Mouse (Mus musculus) inflammation-experienced regulatory T-cells, adult 6 months (primary cell): ENCODE data around the gene Tbx21. TPM values are rescaled to one million over a fixed set of nuclear protein-coding genes. Genes with fewer than 3 reads are reported as not detected.

ENCODE experiments used
- ATAC-seq: one replicate; pipeline ENCODE4 v1.8.0; 2017
- polyA plus RNA-seq, 3 experiments: library from polyadenylated mRNA; unstranded; fragments of 100-300 nt; shearing (Covaris generic); gene quantifications; one replicate each; pipeline ENCODE4 v1.2.1; 2017

Tbx21 gene
- polyA plus RNA-seq, 3 experiments from 2014 or later, result 3.4 to 20.9 (median 3.6) TPM

- no peak for ATAC-seq
Measured at GRCm38 (mm10) chr11:97131683-97132082, 16.6 kb upstream of the Tbx21 start.

GRCm38 (mm10) chr11:97130318-97130717, 15.2 kb upstream of the Tbx21 start:
- ATAC-seq, result no peak

DNA sequence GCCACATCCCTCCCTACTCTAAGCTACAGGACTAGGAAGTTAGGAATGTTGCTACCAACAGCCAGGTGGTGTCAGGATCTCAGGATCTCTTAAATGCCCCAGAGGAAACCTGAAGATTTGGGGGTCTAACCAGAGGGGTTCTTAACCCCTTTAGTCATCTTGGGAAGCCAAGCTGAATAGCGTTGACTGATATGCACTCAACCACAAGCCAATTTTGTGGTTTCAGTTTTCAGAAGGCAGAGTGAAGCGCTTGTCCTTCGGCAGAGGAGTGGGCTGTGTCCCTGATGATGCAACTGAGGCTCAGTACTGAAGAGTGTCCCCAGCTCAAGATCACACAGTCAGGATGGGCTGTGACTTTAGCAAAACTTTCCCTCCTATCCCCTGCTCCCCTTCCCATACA, 13.8 kb upstream of the Tbx21 start:
- no peak for ATAC-seq

GRCm38 (mm10) chr11:97127470-97128223, 12.5 kb upstream of the Tbx21 start:
- ATAC-seq, result no peak

- peak; percentile 90 for ATAC-seq
Measured at GRCm38 (mm10) chr11:97126645-97127468, 11.7 kb upstream of the Tbx21 start.

DNA sequence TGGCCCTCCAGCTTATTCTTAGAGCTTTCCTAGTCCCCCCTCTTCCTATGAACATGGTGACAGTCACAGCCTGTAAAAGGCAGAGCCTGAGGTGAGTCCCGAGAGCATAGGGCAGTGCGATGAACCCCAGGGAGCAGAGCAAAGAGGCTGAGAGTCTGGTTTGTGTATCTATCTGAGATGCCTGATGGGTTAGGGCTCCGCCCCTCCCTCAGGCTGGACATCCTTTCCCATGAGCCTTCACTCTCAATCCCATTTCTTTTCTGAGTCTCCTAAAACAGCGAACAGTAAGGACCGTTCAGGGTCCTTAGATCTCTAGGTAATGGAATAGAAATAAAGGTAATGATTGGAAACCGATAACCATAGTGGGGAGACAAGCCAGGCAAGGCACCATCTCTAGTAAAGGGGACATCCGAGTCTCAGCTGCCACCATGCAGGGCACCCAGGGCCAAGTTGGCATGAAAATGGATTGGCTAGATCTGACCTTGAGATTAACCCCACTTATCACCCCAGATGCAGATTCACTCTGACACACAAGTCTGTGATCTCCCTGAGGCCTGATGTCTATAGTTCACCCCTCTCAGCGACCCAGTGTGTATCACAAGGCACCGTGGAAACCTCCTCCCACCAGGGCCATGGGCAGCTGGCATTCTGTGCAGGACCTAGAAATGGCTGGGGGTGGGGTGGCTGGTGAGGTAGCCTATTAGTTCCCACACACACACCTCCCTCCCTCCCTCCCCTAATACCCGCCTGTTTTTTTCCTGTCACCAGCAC, 9.3 kb upstream of the Tbx21 start:
- no peak for ATAC-seq

GRCm38 (mm10) chr11:97123282-97123890, 8.3 kb upstream of the Tbx21 start:
- ATAC-seq, result no peak

- no peak for ATAC-seq
Measured at GRCm38 (mm10) chr11:97120641-97121040, 5.5 kb upstream of the Tbx21 start.

DNA sequence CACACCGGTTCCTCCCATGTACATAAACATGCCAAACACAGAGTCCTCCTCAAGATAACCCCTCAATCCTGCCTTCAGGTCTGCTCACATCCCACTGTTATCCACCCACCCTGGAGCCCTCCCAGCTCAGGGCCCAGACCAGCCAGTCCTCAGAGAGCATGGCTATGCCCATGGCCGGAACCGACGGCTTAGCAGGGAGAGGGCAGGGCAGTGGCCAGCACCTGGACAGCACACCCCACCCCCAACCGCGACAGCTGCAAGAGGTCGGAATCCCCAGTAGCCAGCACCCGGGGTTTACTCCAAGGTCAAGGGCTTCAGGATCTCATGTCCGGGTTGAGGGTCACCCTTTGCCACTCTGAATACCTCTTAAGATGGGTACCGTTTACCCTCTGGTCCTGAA, 5.1 kb upstream of the Tbx21 start:
- ATAC-seq, result no peak

- ATAC-seq, result peak; percentile 54
Measured at GRCm38 (mm10) chr11:97115797-97116196, 666 bp upstream of the Tbx21 start.

DNA sequence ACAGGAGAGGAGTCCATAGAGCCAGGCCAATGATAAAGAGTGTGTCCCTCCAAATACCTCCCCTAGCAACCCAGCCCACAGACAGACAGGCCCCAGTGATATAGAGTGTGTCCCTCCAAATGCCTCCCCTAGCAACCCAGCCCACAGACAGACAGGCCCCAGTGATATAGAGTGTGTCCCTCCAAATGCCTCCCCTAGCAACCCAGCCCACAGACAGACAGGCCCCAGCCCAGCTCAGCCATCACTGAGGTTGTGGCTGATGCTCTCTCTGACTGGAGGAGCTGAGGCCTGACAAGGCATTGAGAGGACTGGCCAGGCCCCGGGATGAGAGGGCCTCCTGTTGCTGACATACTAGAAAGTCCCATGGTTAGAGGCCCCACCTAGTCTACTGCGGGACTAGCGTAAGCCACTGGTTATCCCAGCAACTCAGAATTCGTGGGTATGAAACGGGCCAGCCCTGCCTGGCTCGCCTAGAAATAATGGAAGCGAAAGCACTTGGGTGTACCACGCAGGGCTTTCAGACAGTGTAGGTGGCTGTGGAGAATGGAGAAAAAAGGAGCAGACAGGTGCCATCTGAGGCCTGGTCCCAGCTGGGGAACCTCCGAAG, 2.5 kb downstream of the Tbx21 start:
- peak; percentile 2 for ATAC-seq

- ATAC-seq, result peak; percentile 57
Measured at GRCm38 (mm10) chr11:97108976-97109375, 6.2 kb downstream of the Tbx21 start.

DNA sequence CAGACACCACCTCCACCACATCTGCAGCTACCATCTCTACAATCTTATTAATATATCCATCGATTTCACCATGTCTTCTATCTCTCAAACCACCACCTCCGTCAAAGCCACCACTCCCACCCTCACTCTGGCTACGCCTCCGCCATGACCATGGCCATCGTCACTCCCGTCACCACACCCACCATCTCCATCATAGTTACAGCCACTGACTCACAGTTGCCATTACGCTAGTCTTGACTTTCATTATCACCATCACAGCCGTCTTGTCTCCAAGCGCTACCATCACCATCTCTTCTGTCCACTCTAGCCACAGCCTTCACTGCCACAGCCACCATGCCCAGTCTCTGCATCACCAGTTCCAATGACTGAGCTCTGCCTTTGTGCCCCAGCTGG, 11.0 kb downstream of the Tbx21 start:
- peak; percentile 48 for ATAC-seq

DNA sequence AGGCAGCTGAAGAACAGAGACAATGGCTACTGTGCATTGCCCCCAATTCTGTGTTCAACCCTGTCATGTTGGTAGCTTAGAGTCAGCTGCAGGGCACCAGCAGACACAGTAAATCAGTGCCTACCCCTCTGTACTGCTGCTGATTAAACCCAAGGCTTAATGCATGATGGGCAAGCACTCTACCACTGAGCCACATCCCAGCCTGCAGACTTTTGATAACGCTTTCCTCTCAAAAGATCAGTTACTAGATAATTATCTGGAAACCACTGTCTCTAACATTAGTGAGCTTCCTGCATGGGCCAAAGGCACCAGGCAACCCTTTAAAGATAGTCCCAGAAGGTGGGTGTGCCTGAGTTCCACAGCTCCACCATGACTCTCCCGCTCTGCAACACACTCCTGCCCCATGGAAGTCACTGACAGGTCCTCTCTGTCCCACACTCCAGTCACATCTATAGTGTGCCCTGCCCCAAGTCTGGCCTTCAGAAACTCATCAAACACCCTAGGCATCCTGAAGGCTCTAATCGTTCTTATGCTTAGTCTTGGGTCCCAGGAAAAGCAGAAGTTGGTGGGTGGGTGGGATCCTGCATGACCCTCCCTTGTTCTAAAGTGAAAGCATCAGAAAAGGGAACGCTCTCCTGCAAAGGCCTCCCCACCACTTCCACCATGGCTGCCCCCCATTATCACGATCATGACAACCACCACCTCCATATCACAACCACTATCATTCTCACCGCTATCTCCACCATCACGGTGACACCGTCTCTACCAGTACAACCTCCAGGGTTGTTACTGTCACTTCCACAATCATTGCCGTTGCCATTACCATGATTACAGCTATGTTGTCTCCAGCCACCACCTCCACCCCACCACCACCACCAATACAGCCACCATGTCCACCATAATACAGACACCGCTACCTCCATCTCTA, 11.7 kb downstream of the Tbx21 start:
- ATAC-seq, result no peak

DNA sequence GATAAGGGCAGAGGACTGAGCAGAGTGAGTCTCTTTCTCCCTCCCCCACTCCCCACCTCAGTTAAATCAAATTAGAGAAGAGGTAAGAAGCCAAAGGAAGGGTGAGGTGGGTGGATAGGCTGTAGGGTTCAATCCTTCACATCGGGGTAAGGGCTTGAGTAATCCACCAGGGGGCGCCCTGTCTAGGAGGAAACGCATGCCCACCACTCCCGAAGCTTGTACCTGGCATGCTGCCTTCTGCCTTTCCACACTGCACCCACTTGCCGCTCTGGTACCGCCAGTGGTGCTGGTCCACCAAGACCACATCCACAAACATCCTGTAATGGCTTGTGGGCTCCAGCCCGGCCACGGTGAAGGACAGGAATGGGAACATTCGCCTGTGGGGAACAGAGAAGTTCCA, 13.4 kb downstream of the Tbx21 start:
- ATAC-seq, result peak; percentile 60

DNA sequence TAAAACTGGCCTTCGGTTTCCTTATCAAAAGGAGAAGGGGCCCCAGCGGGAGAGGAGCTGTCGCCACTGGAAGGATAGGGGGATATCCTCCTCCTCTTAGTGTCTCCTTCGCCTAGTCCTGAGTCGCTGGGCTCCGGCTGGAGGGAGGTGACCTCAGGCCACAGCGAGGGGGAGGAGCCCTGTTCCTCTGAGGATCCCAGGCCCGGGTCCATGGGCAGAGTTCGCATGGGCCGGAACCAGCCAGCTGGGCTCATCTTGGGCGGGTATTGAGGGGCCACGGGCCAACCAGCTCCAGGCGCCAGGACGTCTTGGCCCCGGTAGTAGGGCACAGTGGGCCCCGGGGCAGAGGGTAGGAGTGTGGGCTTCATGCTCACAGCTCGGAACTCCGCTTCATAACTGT, 16.3 kb downstream of the Tbx21 start:
- no peak for ATAC-seq

GRCm38 (mm10) chr11:97094600-97094999, 20.5 kb downstream of the Tbx21 start:
- ATAC-seq, result no peak

- no peak for ATAC-seq
Measured at GRCm38 (mm10) chr11:97086365-97086764, 28.8 kb downstream of the Tbx21 start.

DNA sequence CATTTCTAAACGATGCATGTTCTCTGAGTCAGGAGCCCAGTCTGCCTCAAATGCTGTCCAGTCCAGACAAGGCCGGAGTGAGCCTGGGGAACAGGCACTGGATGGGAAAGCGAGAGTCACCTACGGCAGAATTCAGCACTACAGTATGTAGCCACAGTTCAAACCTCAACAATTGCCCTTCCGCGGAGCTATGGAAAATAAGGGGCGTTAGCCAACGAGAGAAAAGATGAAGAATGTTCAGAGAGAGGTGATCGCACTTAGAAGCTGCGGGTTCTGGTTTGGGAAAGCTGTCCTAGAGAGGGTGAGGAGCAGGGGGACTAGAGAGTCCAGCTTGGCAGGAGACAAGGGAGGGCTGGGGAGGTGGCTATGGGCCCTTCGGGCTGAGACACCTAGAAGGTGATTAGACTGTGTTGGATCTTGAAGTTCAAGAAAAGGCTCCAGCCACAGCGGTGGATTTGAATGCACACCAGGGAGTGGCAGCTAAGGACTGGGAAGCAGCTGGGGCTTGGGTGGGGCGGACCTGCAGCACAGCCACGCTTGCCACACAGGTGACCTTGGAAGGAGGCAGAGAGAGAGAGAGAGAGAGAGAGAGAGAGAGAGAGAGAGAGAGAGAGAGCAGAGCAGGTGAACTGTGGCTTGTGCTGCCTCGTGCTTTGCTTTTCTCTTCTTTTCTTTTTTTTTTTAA, 30.2 kb downstream of the Tbx21 start:
- ATAC-seq, result no peak

- ATAC-seq, result no peak
Measured at GRCm38 (mm10) chr11:97083401-97084140, 31.6 kb downstream of the Tbx21 start.
